Mouse (Mus musculus) MEL (cell line): ENCODE results near the gene Drosha. TPM values are rescaled to one million over a fixed set of nuclear protein-coding genes. Genes with fewer than 3 reads are reported as not detected.

Experiments used
- polyA plus RNA-seq, 2 experiments: library from polyadenylated mRNA; stranded (reverse) in 1 of 2; unstranded in 1 of 2; fragments of >175 nt in 1 of 2; fragments of >200 nt in 1 of 2; gene quantifications; 2 replicates each; pipeline versions ENCODE4 v1.2.1 to v1.2.4; 2012; ENCODE audit warnings: low replicate concordance in 2 of 2, low read depth in 1 of 2; ENCODE audit not compliant: insufficient read length in 2 of 2, insufficient read depth in 1 of 2, missing spikeins in 1 of 2
- total RNA-seq: library from RNA; depleted of rRNA; stranded (reverse); fragments of 300-350 nt; gene quantifications from 2 replicates; pipeline ENCODE4 v1.2.3, GENCODE M21; 2012; rRNA removed

Gene Drosha
- total and polyA plus RNA-seq, 3 experiments, result 43.3 to 482 (median 96.9) TPM

Other genes starting within 250 kb of the Drosha start
- gene Pdzd2, start 84.9 kb upstream of the Drosha start, total RNA-seq, result 0.10 and 0.15 TPM in 2 replicates
- under 1 TPM in 1 of 2 experiments, not detected in 1; 0.33 TPM for gene Pdzd2, start 84.9 kb upstream of the Drosha start, polyA plus RNA-seq
- gene 6030458C11Rik, start 166 bp upstream of the Drosha start, total RNA-seq, result 16.7 and 21.9 TPM in 2 replicates
- 10 to 100 TPM in 1 of 2 experiments, not detected in 1; 25.7 TPM for gene 6030458C11Rik, start 166 bp upstream of the Drosha start, polyA plus RNA-seq